Mouse (Mus musculus) hindbrain, embryonic 13.5 days (tissue): ENCODE data around the gene Tcf23. TPM values are rescaled to one million over a fixed set of nuclear protein-coding genes. Genes with fewer than 3 reads are reported as not detected.
"Not testable (repeated sequence)": the region's sequence is repeated elsewhere in the genome, so short reads cannot be mapped to it uniquely, and the experiment has no call there.

Source experiments
- ATAC-seq: fragments of 200-750 bp; cut with Nextera tagmentation; 2 replicates; pipeline ENCODE4 v1.8.0; 2017; ENCODE audit warnings: moderate TSS enrichment; ENCODE audit not compliant: low FRiP score
- H3K27ac ChIP-seq: fragments of 300-500 bp; sonication (generic); 2 replicates; pipeline ENCODE4 v1.5.1; 2015; ENCODE audit warnings: inconsistent platforms, mild to moderate bottlenecking, moderate library complexity
- H3K27me3 ChIP-seq: fragments of 300-500 bp; sonication (generic); 2 replicates; pipeline ENCODE4 v1.6.1; 2015; ENCODE audit warnings: mild to moderate bottlenecking, inconsistent platforms
- H3K36me3 ChIP-seq: fragments of 300-500 bp; sonication (generic); 2 replicates; pipeline ENCODE4 v1.6.1; 2015; ENCODE audit warnings: mild to moderate bottlenecking, inconsistent platforms
- H3K4me1 ChIP-seq: fragments of 300-500 bp; sonication (generic); replicated peaks from 2 replicates; pipeline ENCODE4 v1.6.1; 2015; ENCODE audit warnings: inconsistent platforms
- H3K4me2 ChIP-seq: fragments of 300-500 bp; sonication (generic); 2 replicates; pipeline ENCODE4 v1.6.1; 2015; ENCODE audit warnings: inconsistent platforms, mild to moderate bottlenecking, moderate library complexity
- H3K4me3 ChIP-seq: fragments of 300-500 bp; sonication (generic); 2 replicates; pipeline ENCODE4 v1.5.1; 2015; ENCODE audit warnings: mild to moderate bottlenecking, inconsistent platforms
- H3K9ac ChIP-seq: fragments of 300-500 bp; sonication (generic); 2 replicates; pipeline ENCODE4 v1.6.1; 2015; ENCODE audit warnings: mild to moderate bottlenecking, inconsistent platforms
- H3K9me3 ChIP-seq: fragments of 300-500 bp; sonication (generic); 2 replicates; pipeline ENCODE4 v1.6.1; 2016; ENCODE audit warnings: inconsistent platforms
- WGBS: fragments of 180-500 bp; shearing (Covaris S2); methylation state at CpG from one replicate; pipeline ENCODE4 v1.1.7; 2015; 5-methylcytosine and 5-hydroxymethylcytosine counted together
- polyA plus RNA-seq: library from polyadenylated mRNA; unstranded; fragments of >200 nt; fragmentation: Nextera tagmentation; extraction: Ambion mirVana; gene quantifications from 2 replicates; pipeline ENCODE4 v1.2.1, GENCODE M21; 2015

The Tcf23 gene
- polyA plus RNA-seq, 1 experiment from 2014 or later, result not detected

GRCm38 (mm10) chr5:31012737-31013136 lies 44.3 kb downstream of the Tcf23 start:
- H3K27ac ChIP-seq, result no peak overlapping the region
- no peak overlapping the region for H3K9ac ChIP-seq
- no peaks in the 10 kb centered on the region for H3K36me3 ChIP-seq
- no peak overlapping the region for H3K4me3 ChIP-seq
- H3K4me2 ChIP-seq, result no peak overlapping the region
- H3K9me3 ChIP-seq, result no peaks in the 10 kb centered on the region
- H3K4me1 ChIP-seq, result no peaks in the 10 kb centered on the region
- 76% methylated on average over 3 of the region's 3 CpGs for WGBS
- ATAC-seq, result no peak
- H3K27me3 ChIP-seq, result no peaks in the 10 kb centered on the region

- no peaks in the 10 kb centered on the region for H3K9me3 ChIP-seq
- H3K36me3 ChIP-seq, result no peaks in the 10 kb centered on the region
- no peak overlapping the region for H3K4me3 ChIP-seq
- no peak overlapping the region for H3K4me2 ChIP-seq
- no peak overlapping the region for H3K9ac ChIP-seq
- ATAC-seq, result no peak
- no peaks in the 10 kb centered on the region for H3K27me3 ChIP-seq
- no peaks in the 10 kb centered on the region for H3K4me1 ChIP-seq
- H3K27ac ChIP-seq, result no peak overlapping the region
- 85% methylated on average over 2 of the region's 2 CpGs for WGBS
Measured at GRCm38 (mm10) chr5:31015913-31016312, 47.5 kb downstream of the Tcf23 start.

GRCm38 (mm10) chr5:31021790-31022189 lies 53.3 kb downstream of the Tcf23 start:
- not testable (repeated sequence) for H3K9ac ChIP-seq, H3K4me3 ChIP-seq
- 85% methylated on average over 5 of the region's 5 CpGs for WGBS

GRCm38 (mm10) chr5:31022690-31023089 lies 54.2 kb downstream of the Tcf23 start:
- no peak for ATAC-seq
- Histone ChIP-seq H3K4me2 (no peak overlapping the region), H3K4me1 (no peaks in the 10 kb centered on the region), H3K9me3 (no peaks in the 10 kb centered on the region), H3K9ac (no peak overlapping the region), H3K36me3 (no peaks in the 10 kb centered on the region), H3K27me3 (no peaks in the 10 kb centered on the region), H3K27ac (no peak overlapping the region), H3K4me3 (no peak overlapping the region)
- WGBS, result 54% methylated on average over 1 of the region's 1 CpGs

More at GRCm38 (mm10) chr5:31021790-31022189, 53.3 kb downstream of the Tcf23 start:
- H3K27ac ChIP-seq, H3K4me1 ChIP-seq, ATAC-seq, H3K27me3 ChIP-seq, H3K9me3 ChIP-seq, H3K4me2 ChIP-seq, H3K36me3 ChIP-seq: not testable (repeated sequence)

- Histone ChIP-seq H3K36me3 (no peaks in the 10 kb centered on the region), H3K27ac (no peak overlapping the region), H3K9me3 (no peaks in the 10 kb centered on the region), H3K27me3 (no peaks in the 10 kb centered on the region), H3K4me1 (no peaks in the 10 kb centered on the region), H3K9ac (no peak overlapping the region), H3K4me2 (no peak overlapping the region), H3K4me3 (no peak overlapping the region)
- 21% methylated on average over 4 of the region's 4 CpGs for WGBS
- ATAC-seq, result no peak
Measured at GRCm38 (mm10) chr5:31023254-31023653, 54.8 kb downstream of the Tcf23 start.

- H3K27me3 ChIP-seq, result no peaks in the 10 kb centered on the region
- H3K36me3 ChIP-seq, result no peaks in the 10 kb centered on the region
- no peak for ATAC-seq
- no peak overlapping the region for H3K4me2 ChIP-seq
- H3K27ac ChIP-seq, result no peak overlapping the region
- no peaks in the 10 kb centered on the region for H3K4me1 ChIP-seq
- no peak overlapping the region for H3K9ac ChIP-seq
- no peaks in the 10 kb centered on the region for H3K9me3 ChIP-seq
- no peak overlapping the region for H3K4me3 ChIP-seq
Measured at GRCm38 (mm10) chr5:31024641-31025040, 56.2 kb downstream of the Tcf23 start.

Other genes starting within 250 kb of the Tcf23 start
- gene Mapre3, start 154.0 kb upstream of the Tcf23 start, polyA plus RNA-seq, result 108 and 115 TPM in 2 replicates
- gene Tmem214, start 100.7 kb upstream of the Tcf23 start, polyA plus RNA-seq, result 59.5 and 61.9 TPM in 2 replicates
- 23.6 and 24.8 TPM in 2 replicates for gene Agbl5, start 80.0 kb upstream of the Tcf23 start, polyA plus RNA-seq
- 272 and 289 TPM in 2 replicates for gene Ost4, start 60.9 kb upstream of the Tcf23 start, polyA plus RNA-seq
- gene Emilin1, start 55.3 kb upstream of the Tcf23 start, polyA plus RNA-seq, result 23.6 and 30.2 TPM in 2 replicates
- 8.7 and 9.1 TPM in 2 replicates for gene Khk, start 47.2 kb upstream of the Tcf23 start, polyA plus RNA-seq
- 30.3 and 34.1 TPM in 2 replicates for gene Cgref1, start 23.1 kb upstream of the Tcf23 start, polyA plus RNA-seq
- gene Preb, start 8.3 kb upstream of the Tcf23 start, polyA plus RNA-seq, result 110 and 112 TPM in 2 replicates
- 165 and 184 TPM in 2 replicates for gene Atraid, start 79.7 kb downstream of the Tcf23 start, polyA plus RNA-seq
- gene Slc5a6, start 80.3 kb downstream of the Tcf23 start, polyA plus RNA-seq, result 18.1 and 20.3 TPM in 2 replicates
- gene Cad, start 86.1 kb downstream of the Tcf23 start, polyA plus RNA-seq, result 13.7 and 14.7 TPM in 2 replicates
- gene Dnajc5g, start 137.6 kb downstream of the Tcf23 start, polyA plus RNA-seq, result not detected in 2 replicates
- gene Slc30a3, start 139.6 kb downstream of the Tcf23 start, polyA plus RNA-seq, result 30.5 and 35.0 TPM in 2 replicates
- 0.16 TPM in 1 of 2 replicates, not detected in the other for gene Trim54, start 148.1 kb downstream of the Tcf23 start, polyA plus RNA-seq
- gene Ucn, start 170.2 kb downstream of the Tcf23 start, polyA plus RNA-seq, result not detected in 2 replicates
- 54.2 and 58.2 TPM in 2 replicates for gene Mpv17, start 185.6 kb downstream of the Tcf23 start, polyA plus RNA-seq
- 0.78 and 1.8 TPM in 2 replicates for gene Gm29609, start 211.2 kb downstream of the Tcf23 start, polyA plus RNA-seq
- gene Gtf3c2, start 211.5 kb downstream of the Tcf23 start, polyA plus RNA-seq, result 67.5 and 72.2 TPM in 2 replicates
- gene Snx17, start 224.6 kb downstream of the Tcf23 start, polyA plus RNA-seq, result 126 TPM in 2 replicates
- gene Eif2b4, start 224.8 kb downstream of the Tcf23 start, polyA plus RNA-seq, result 77.0 and 77.9 TPM in 2 replicates
- 13.8 and 15.7 TPM in 2 replicates for gene Zfp513, start 233.6 kb downstream of the Tcf23 start, polyA plus RNA-seq